Mouse (Mus musculus) hindbrain, embryonic 11.5 days (tissue): ENCODE data around the gene Mrtfb. TPM values are rescaled to one million over a fixed set of nuclear protein-coding genes. Genes with fewer than 3 reads are reported as not detected.

ENCODE experiments used
- ATAC-seq: fragments of 200-750 bp; cut with Nextera tagmentation; 2 replicates; pipeline ENCODE4 v1.8.0; 2017; ENCODE audit warnings: mild to moderate bottlenecking, moderate TSS enrichment, moderate library complexity; ENCODE audit not compliant: low FRiP score
- DNase-seq: peaks from one replicate; pipeline ENCODE4 v3.0.0-alpha.2; 2015; ENCODE audit warnings: low spot score
- H3K27ac ChIP-seq: fragments of 300-500 bp; sonication (generic); 2 replicates; pipeline ENCODE4 v1.5.1; 2014; ENCODE audit warnings: mild to moderate bottlenecking, low read depth, low read length
- H3K27me3 ChIP-seq: fragments of 300-500 bp; sonication (generic); 2 replicates; pipeline ENCODE4 v1.6.1; 2014; ENCODE audit warnings: mild to moderate bottlenecking, low read length, moderate library complexity, mixed read lengths; ENCODE audit not compliant: control insufficient read depth, insufficient read depth
- H3K36me3 ChIP-seq: fragments of 300-500 bp; sonication (generic); 2 replicates; pipeline ENCODE4 v1.6.1; 2014; ENCODE audit warnings: mild to moderate bottlenecking, low read length, moderate library complexity, mixed read lengths; ENCODE audit not compliant: control insufficient read depth, insufficient read depth
- H3K4me1 ChIP-seq: fragments of 300-500 bp; sonication (generic); replicated peaks from 2 replicates; pipeline ENCODE4 v1.6.1; 2014; ENCODE audit warnings: low read length, mixed read lengths; ENCODE audit not compliant: control insufficient read depth, insufficient read depth
- H3K4me2 ChIP-seq: fragments of 300-500 bp; sonication (generic); replicated peaks from 2 replicates; pipeline ENCODE4 v1.6.1; 2014; ENCODE audit warnings: mild to moderate bottlenecking, low read depth, low read length
- H3K4me3 ChIP-seq: fragments of 300-500 bp; sonication (generic); 2 replicates; pipeline ENCODE4 v1.5.1; 2014; ENCODE audit warnings: low read depth, low read length
- H3K9ac ChIP-seq: fragments of 300-500 bp; sonication (generic); 2 replicates; pipeline ENCODE4 v1.6.1; 2014; ENCODE audit warnings: low read depth, low read length
- H3K9me3 ChIP-seq: fragments of 300-500 bp; sonication (generic); 2 replicates; pipeline ENCODE4 v1.6.1; 2016; ENCODE audit warnings: low read length; ENCODE audit not compliant: control insufficient read depth
- WGBS: fragments of 180-500 bp; shearing (Covaris S2); extraction: QIAGEN DNeasy Blood & Tissue Kit; methylation state at CpG from one replicate; pipeline ENCODE4 v1.1.7; 2014; 5-methylcytosine and 5-hydroxymethylcytosine counted together
- polyA plus RNA-seq: library from polyadenylated mRNA; unstranded; fragments of >200 nt; fragmentation: Nextera tagmentation; extraction: Ambion mirVana; gene quantifications from 2 replicates; pipeline ENCODE4 v1.2.1, GENCODE M21; 2014

The Mrtfb gene
- polyA plus RNA-seq, 1 experiment from 2014 or later, result 24.1 TPM

DNA sequence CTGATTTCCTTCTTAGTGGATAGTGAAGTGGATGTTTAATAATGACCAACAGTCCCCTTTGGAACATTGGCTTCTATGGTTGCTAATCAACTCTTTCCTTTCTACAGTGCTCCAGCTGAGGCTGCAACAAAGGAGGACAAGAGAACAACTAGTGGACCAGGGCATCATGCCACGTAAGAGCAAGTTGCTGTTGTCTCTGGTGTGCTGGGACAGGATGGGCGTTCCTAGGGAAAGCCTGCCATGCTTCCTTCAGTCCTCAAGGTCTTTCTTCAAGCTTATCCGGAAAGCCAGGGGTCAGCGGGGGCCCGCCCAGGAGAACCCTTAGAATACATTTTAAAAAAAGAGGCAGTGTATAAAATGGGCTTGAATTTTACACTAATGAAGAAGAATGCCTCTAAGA, 121.9 kb downstream of the Mrtfb start:
- H3K4me3 ChIP-seq, result no peak overlapping the region
- WGBS, result 88% methylated on average over 5 of the region's 5 CpGs
- DNase-seq, result no peak
- H3K4me2 ChIP-seq, result no peak overlapping the region
- ATAC-seq, result no peak
- no peak overlapping the region for H3K27ac ChIP-seq
- no peaks in the 10 kb centered on the region for H3K36me3 ChIP-seq
- no peak overlapping the region for H3K9ac ChIP-seq
- no peaks in the 10 kb centered on the region for H3K27me3 ChIP-seq
- H3K4me1 ChIP-seq, result no peaks in the 10 kb centered on the region
- H3K9me3 ChIP-seq, result no peaks in the 10 kb centered on the region

GRCm38 (mm10) chr16:13379865-13380264, 123.6 kb downstream of the Mrtfb start:
- no peak overlapping the region for H3K27ac ChIP-seq
- WGBS, result 92% methylated on average over 2 of the region's 2 CpGs
- no peaks in the 10 kb centered on the region for H3K4me1 ChIP-seq
- H3K4me2 ChIP-seq, result no peak overlapping the region
- ATAC-seq (no peak), DNase-seq (no peak)
- H3K9me3 ChIP-seq, result no peaks in the 10 kb centered on the region
- no peaks in the 10 kb centered on the region for H3K36me3 ChIP-seq
- H3K9ac ChIP-seq, result no peak overlapping the region
- H3K27me3 ChIP-seq, result no peaks in the 10 kb centered on the region
- no peak overlapping the region for H3K4me3 ChIP-seq

DNA sequence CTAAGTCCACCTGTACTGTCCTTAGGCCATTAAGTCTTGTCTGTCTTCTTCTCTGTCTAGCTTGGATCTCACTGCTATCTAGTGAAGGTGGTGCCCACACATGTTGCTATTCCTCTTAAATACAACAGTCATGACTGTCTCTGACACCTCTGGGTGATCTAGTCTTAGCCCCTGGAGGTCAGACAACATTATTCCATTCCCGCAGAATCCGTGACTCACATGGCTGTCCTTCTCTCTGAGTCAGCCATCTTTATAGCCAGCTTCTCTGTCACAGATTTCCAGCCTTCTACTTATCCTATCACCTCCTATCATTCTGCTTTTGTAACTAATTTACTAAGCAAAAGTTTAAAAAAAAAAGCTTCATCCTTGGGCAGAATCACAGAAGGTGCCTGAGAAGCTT, 125.5 kb downstream of the Mrtfb start:
- no peak overlapping the region for H3K9ac ChIP-seq
- no peaks in the 10 kb centered on the region for H3K27me3 ChIP-seq
- H3K36me3 ChIP-seq, result peaks cover 4% of the 10 kb centered on the region; the same call in 1 of the 2 replicates
- no peak overlapping the region for H3K4me3 ChIP-seq
- ATAC-seq, result no peak
- no peak overlapping the region for H3K4me2 ChIP-seq
- no peak overlapping the region for H3K27ac ChIP-seq
- DNase-seq, result no peak
- no peaks in the 10 kb centered on the region for H3K4me1 ChIP-seq
- 95% methylated on average over 2 of the region's 2 CpGs for WGBS
- no peaks in the 10 kb centered on the region for H3K9me3 ChIP-seq

GRCm38 (mm10) chr16:13387306-13387705, 131.0 kb downstream of the Mrtfb start:
- H3K9me3 ChIP-seq, result no peaks in the 10 kb centered on the region
- no peak overlapping the region for H3K4me3 ChIP-seq
- no peak overlapping the region for H3K27ac ChIP-seq
- ATAC-seq, result no peak
- no peak for DNase-seq
- H3K9ac ChIP-seq, result no peak overlapping the region
- 92% methylated on average over 4 of the region's 4 CpGs for WGBS
- no peaks in the 10 kb centered on the region for H3K4me1 ChIP-seq
- H3K4me2 ChIP-seq, result no peak overlapping the region
- H3K36me3 ChIP-seq, result peaks cover 4% of the 10 kb centered on the region; the same call in 1 of the 2 replicates
- no peaks in the 10 kb centered on the region for H3K27me3 ChIP-seq

DNA sequence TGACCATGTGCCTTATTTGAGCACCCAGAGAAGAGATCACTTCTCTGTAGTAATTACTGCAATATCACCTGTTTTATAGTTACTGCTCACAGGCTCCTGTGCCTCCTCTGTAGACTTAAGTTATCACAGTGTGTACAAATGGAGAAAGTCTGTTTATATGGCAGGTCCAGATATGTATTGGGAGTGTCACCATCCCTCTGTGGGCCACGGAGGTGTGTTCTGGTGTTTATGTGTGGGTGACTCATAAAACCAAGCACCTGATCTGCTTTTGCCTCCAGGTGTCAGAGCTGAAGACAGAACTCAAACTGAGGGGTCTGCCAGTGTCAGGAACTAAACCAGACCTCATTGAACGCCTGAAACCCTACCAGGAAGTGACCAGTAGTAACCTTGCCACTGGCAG, 144.1 kb downstream of the Mrtfb start:
- Histone ChIP-seq H3K4me3 (no peak overlapping the region), H3K27ac (no peak overlapping the region), H3K4me1 (no peaks in the 10 kb centered on the region), H3K4me2 (no peak overlapping the region), H3K27me3 (no peaks in the 10 kb centered on the region), H3K9ac (no peak overlapping the region), H3K9me3 (no peaks in the 10 kb centered on the region), H3K36me3 (peaks cover 3% of the 10 kb centered on the region; the same call in 1 of the 2 replicates)
- ATAC-seq (no peak), DNase-seq (no peak)
- WGBS, result 84% methylated on average over 2 of the region's 2 CpGs

DNA sequence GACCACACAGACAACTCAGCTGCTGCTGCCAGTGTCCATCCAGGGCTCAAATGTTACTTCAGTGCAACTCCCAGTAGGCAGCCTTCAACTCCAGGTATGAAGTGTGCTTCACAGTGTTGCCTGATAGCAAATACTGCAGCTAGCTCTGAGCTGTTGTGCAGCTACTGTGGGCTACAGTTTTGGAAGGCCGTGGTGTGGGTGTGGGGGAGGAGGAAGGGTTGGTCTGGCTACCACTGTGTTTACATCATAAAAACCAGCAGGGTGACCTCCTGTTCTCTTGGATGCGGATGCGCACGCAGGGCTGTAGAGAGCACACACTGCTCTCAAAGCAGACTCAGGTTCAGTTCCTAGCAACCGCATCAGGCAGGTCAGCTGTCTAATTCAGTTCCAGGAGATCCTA, 145.3 kb downstream of the Mrtfb start:
- 85% methylated on average over 5 of the region's 5 CpGs for WGBS
- H3K9me3 ChIP-seq, result no peaks in the 10 kb centered on the region
- peaks cover 5% of the 10 kb centered on the region for H3K36me3 ChIP-seq
- no peak overlapping the region for H3K9ac ChIP-seq
- no peak overlapping the region for H3K4me3 ChIP-seq
- no peak overlapping the region for H3K4me2 ChIP-seq
- H3K4me1 ChIP-seq, result no peaks in the 10 kb centered on the region
- no peaks in the 10 kb centered on the region for H3K27me3 ChIP-seq
- DNase-seq, result no peak
- ATAC-seq, result no peak
- no peak overlapping the region for H3K27ac ChIP-seq

DNA sequence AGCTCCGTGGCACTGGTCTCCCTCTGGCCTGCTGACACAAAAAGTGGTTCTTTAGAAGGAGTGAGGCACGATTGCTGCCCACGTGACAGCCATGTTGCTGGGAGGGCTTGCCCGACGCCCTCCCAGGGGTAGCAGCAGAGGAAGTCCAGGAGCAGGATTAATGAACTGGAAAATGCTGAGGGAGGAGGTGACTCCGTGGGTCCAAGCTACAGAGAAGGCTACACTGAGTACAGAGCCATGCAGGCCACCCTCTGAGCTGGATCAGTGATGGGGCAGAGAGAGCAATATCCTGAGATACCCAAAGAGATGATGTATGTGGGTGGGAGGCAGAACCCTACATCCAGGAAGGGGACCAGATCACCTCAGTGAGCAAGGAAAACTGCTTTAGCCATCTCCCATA, 148.4 kb downstream of the Mrtfb start:
- Histone ChIP-seq H3K4me2 (no peak overlapping the region), H3K9ac (no peak overlapping the region), H3K36me3 (peaks cover 5% of the 10 kb centered on the region), H3K9me3 (no peaks in the 10 kb centered on the region), H3K4me1 (no peaks in the 10 kb centered on the region), H3K27ac (no peak overlapping the region), H3K4me3 (no peak overlapping the region), H3K27me3 (no peaks in the 10 kb centered on the region)
- DNase-seq, result no peak
- ATAC-seq, result no peak
- WGBS, result 81% methylated on average over 6 of the region's 6 CpGs

- H3K27ac ChIP-seq, result no peak overlapping the region
- WGBS, result 88% methylated on average over 2 of the region's 2 CpGs
- H3K4me2 ChIP-seq, result no peak overlapping the region
- H3K9me3 ChIP-seq, result no peaks in the 10 kb centered on the region
- H3K4me3 ChIP-seq, result no peak overlapping the region
- peaks cover 5% of the 10 kb centered on the region for H3K36me3 ChIP-seq
- no peak overlapping the region for H3K9ac ChIP-seq
- no peaks in the 10 kb centered on the region for H3K27me3 ChIP-seq
- ATAC-seq (no peak), DNase-seq (no peak)
- H3K4me1 ChIP-seq, result no peaks in the 10 kb centered on the region
These were observed 149.1 kb downstream of the Mrtfb start for GRCm38 (mm10) chr16:13405403-13405802.

DNA sequence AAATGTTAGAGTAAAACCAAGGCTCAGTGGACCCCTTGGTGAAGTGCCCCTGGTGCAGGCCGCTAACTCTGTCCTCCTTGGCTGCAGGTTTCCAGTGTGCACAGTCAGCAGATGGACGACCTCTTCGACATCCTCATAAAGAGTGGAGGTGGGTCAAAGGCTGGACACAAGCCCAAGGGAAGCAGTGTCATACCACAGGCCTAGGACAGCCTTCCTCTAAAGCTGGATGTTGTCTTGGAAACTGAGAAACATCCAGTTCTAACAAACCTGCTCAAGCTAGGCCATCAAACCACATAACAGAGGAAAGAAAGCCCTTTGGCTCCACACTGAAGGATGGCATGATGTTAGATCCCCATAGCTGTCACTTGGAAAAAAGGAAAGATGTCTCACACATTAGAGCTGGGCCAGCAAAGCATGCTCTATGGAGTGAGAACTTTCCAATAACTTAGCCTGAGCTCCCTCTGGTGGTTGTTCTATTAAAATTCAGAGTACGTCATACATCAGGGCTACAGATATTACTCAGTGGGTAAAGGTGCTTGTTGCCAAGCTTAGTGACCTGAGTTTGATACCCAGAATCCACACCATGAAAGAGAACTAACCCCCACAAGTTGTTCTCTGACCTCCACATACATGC, 153.4 kb downstream of the Mrtfb start:
- no peak overlapping the region for H3K27ac ChIP-seq
- WGBS, result 78% methylated on average over 4 of the region's 4 CpGs
- H3K9me3 ChIP-seq, result no peaks in the 10 kb centered on the region
- no peaks in the 10 kb centered on the region for H3K4me1 ChIP-seq
- peaks cover 2% of the 10 kb centered on the region; the same call in 1 of the 2 replicates for H3K36me3 ChIP-seq
- H3K27me3 ChIP-seq, result no peaks in the 10 kb centered on the region
- no peak overlapping the region for H3K4me3 ChIP-seq
- DNase-seq (peak; percentile 63), ATAC-seq (0 out of 2 replicates have a peak, but pooled peaks have one; percentile 27)
- H3K9ac ChIP-seq, result no peak overlapping the region
- no peak overlapping the region for H3K4me2 ChIP-seq
